Mouse (Mus musculus) cerebellum, adult 11 months (tissue): ENCODE measurements at regions not wholly inside any gene's neighbourhood (a gene's known extent, or its start where the extent isn't known, plus 50 kb on each side); places are given as distances from the start of the nearest gene placed in this dataset.

ENCODE experiments used
- DNase-seq: peaks from one replicate; pipeline ENCODE4 v3.0.0; 2022

DNA sequence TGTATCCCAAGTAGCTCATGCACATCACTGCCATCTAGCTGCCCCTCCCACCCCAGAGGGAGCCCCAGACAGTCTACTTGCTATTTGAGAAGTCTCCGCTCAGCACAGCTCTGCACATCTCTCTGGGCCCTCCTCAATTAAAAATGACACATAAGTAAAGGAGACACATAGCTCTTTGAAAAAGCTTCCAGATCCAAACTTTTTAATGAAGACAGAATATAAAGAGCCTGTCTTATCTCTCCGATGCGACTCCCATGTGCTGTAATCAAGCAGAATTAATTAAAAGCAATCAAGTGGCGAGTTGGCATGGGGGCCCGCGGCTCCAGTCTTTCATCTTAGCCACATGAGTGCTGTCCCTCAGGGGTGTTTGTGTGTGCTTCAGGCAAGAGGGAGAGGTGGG is 144.6 kb upstream of the Gjb5 start:
- no peak for DNase-seq

GRCm38 (mm10) chr4:127501881-127502280 is 143.9 kb upstream of the Gjb5 start:
- DNase-seq, result peak; percentile 14

DNA sequence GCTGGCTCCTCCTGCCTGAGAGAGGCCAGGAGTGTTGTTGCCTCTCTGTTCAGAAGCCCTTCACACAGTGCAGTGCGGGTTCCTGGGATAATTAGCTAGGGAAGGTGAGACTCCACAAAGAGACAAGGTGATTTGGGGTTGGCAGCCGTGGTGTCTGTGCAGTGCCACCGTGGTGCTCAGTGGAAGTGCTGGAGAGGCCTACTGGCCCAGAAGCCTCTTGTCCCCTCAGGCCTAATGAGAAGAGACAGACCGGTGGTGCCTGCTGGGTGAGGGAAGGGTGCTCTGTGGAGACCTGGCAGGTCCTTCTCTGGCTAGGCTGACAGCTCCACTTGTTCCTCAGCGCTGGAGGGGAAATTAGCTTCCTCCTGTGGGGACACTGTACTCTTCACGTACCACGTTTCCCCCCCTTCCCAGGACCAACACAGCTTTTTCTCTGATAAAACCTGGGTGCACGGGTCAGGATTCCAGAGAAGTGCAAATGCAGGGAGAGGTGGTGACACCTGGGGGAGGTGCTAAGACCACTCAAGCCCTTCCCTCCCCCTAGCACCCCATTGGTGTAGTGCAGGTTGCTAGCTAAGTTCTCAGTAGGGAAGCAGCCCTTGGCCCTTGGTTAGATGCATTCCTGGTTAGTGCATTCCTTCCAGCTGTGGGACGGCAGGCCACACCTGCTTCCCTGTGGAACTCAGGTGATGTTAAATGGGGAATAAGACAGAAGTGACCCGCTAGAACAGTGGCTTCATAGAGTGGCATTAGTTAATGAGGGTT is 129.2 kb upstream of the Gjb5 start:
- peak; percentile 38 for DNase-seq

DNA sequence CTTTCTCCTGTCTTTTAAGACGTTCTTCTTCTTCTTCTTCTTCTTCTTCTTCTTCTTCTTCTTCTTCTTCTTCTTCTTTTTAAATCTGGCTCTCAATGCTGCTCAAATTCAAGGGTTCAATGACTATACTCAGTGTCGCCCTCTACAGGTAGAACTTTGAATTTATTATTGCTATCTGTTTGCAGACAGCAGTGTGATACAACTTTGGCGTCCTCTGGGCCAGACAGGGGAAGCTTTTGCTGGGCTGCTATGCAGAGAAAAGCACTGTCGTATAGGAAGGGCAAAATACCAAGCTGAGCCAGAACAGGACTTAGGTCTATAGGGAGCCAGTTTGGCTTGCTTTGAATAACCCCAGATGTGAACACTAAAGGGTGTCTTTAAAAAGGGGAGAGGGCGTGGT is 127.3 kb upstream of the Gjb5 start:
- no peak for DNase-seq

DNA sequence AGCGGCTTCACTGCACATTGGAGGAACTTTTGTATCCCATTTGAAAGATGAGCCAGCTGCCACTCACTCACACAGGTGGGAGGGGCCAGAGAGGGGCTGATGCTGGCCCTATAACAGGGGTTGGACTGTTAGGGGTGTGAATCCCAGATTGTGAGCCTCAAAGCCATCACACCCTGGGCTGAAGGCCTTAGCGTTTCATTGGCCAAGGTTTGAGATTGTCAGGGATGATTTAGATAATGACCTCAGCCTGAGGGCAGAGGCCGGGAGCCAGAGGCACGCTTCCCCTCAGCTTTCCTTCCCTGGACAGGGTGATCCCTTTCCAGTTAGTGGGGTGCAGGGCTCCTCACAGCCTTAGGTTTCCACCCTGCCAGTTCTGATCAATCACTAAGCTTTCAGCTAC is 124.5 kb upstream of the Gjb5 start:
- no peak for DNase-seq

DNA sequence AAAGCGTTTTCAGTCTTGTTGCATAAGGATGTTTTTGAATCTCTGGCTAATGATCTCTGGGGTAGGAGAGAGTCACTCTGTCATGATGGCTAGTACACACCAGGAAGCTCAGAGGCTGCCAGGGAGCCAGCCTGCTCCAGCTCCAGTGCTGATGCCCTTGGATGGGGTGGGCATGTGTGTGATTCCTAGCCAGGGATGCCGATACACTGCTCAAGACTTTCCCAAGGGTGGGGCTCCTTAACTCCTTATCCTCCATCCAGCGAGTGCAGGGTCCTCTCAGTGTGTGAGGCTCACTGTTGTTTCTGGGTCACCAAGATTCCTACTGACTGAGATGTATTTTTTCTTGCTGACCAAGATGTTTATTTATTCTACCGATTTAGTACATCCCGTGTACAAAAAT is 122.4 kb upstream of the Gjb5 start:
- no peak for DNase-seq

GRCm38 (mm10) chr4:127469877-127470276 is 111.9 kb upstream of the Gjb5 start:
- DNase-seq, result no peak

- DNase-seq, result no peak
Measured at GRCm38 (mm10) chr4:127454511-127455119, 96.6 kb upstream of the Gjb5 start.

DNA sequence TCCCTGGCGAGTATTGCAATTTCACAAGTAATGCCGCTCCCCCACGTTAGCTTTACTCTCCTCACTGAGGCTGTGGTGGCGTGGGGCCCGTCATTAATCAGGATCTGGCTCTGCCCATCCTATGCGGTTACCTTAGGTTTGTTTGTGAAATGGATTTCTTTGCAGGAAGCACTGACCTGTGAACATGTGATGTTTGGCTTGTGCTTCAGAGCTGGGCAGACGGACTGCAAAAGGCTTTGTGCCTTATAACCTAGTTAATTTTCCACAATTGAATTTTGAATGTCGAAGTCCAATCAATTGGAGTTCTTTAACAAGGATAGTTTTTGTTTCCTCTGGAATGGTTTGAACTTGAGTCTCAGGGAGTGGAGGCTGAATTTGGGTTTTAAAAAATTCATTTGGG is 94.1 kb upstream of the Gjb5 start:
- no peak for DNase-seq

GRCm38 (mm10) chr4:127445300-127445699 is 87.3 kb upstream of the Gjb5 start:
- no peak for DNase-seq

DNA sequence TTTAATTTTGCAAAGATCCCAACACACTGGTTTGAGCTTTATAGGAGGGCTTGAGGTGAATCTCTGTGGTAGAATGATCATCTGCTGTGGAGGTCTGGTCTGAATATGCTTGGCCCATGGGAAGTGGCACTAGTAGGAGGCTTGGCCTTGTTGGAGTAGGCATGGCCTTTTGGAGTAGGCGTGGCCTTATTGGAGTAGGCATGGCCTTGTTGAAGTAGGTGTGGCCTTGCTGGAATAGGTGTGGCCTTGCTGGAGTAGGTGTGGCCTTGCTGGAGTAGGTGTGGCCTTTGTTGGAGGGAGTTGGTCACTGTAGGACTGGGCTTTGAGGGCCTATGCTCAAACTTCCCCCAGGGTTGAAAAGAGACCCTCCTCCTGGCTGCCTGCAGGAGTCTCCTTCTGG is 86.1 kb upstream of the Gjb5 start:
- no peak for DNase-seq

DNA sequence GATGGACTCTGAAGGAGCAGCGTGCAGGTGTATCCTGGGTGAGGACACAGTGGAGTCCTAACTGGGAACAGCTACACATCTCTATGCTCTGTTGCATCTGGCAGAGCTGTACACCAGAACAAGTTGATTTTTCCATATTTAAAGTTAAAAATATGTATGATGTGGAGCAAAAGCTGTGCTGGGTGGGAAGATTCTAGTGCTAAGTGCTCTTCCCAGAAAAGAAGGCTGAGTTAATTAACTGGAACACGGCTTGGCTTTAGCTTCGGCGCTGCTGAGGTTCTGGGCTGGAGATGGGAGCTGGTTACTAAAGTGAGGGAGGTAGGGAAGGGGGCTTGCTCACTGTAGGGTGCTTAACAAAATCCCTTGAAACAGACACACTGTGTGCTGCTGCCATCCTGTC is 84.0 kb upstream of the Gjb5 start:
- no peak for DNase-seq

GRCm38 (mm10) chr4:127440602-127441001 is 82.6 kb upstream of the Gjb5 start:
- no peak for DNase-seq

DNA sequence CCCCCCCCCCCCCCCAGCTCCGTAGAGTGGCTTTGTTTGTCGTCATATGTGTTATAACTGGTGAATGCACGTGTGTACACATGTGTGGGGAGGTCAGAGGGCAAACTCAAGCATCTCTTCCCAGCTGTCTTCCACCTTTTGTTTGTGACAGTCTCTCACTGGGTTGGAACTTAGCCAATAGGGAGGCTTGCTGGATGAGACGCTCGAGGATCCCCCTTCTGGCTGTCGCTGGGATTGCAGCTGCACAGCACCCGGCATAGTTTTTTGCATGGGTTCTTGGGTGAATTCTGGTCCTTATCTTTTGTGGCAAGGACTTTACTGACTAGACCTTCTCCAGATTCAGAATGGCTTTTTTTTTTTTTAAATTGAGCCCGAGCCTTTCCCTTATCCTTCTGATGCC is 77.1 kb upstream of the Gjb5 start:
- peak; percentile 48 for DNase-seq

- no peak for DNase-seq
Measured at GRCm38 (mm10) chr4:127430237-127430636, 72.3 kb upstream of the Gjb5 start.

- DNase-seq, result no peak
Measured at GRCm38 (mm10) chr4:127429748-127430147, 71.8 kb upstream of the Gjb5 start.

DNA sequence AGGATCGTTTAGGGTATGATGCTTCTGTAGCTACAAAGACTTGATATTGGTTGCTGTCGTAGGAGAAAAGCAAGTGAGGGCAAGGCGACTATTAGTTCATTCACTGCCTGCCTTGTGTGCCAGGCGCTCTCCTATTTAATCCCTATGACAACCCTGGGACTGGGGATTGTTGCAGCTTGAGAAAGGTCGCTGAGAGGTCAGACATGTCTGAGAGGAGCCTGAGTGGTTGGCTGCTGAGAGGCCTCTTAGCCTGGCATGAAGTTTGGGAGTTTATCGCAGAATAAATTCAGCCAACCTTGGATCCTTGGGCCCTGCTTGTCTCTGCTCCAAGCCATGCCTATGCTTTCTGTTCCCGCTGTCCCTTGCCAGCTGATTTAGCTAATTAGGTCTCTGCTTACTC is 65.9 kb upstream of the Gjb5 start:
- DNase-seq, result no peak

DNA sequence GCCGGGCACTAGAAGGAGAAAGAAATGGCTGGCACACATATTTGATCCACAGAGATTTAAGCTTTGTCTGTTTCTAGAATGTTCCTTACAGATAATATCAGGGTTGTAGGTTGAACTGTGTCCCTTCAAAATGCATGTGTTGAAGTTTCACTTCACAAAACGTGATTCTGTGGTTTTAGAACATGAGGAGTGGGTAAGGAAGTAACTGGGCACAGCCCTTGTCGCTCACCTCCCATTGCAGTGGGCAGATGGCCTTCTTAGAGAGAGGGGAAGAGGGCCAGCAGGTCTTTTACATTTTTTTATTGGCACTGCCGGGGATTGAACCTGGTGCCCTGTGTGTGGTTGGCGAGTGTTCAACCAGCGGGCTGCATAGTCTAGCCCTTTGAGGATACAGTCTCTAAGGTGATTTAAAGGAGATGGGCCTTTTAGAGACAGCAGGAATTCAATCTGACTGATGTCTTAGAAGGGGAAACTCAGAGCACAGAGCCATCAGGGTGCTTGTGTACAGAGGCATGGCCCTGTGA is 64.0 kb upstream of the Gjb5 start:
- peak; percentile 17 for DNase-seq

- DNase-seq, result no peak
Measured at GRCm38 (mm10) chr4:127421129-127421528, 63.1 kb upstream of the Gjb5 start.

- DNase-seq, result no peak
Measured at GRCm38 (mm10) chr4:127419786-127420120, 61.8 kb upstream of the Gjb5 start.

DNA sequence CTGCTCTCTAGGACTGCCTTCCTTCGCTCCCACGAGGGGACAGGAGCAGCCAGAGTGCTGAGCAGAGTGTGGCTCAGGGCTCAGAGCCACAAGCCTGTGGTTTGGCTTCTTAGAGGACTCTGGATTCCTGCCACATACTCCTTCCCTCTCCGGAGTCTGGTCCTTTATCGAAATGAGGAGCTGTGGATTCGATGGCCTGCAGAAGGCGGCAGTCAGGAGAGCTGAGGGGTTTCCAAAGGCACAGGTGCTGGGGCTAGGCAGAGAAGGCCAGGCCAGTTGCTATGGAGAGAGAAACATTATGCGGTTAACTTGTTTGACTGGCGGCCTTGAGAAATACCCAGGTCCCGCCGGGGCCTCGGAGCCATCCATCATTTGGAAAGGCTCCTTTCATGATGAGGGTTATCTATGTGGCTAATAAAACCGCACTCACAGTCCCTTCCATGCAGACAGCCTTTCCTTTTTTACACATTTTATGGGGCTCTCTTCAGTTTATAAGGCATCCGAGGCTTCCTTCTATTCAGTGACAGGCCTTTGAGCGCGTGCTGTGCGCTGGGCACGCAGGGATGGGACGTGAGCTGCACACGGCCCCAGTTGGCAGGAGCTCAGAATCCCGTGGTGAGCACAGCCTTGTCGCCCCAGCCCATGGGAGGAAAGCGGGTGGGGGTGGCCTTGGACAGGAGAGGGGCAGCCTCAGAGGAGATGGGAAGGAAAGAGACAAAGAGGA is 61.2 kb upstream of the Gjb5 start:
- peak; percentile 41 for DNase-seq

GRCm38 (mm10) chr4:127416906-127417305 is 58.9 kb upstream of the Gjb5 start:
- DNase-seq, result no peak

DNA sequence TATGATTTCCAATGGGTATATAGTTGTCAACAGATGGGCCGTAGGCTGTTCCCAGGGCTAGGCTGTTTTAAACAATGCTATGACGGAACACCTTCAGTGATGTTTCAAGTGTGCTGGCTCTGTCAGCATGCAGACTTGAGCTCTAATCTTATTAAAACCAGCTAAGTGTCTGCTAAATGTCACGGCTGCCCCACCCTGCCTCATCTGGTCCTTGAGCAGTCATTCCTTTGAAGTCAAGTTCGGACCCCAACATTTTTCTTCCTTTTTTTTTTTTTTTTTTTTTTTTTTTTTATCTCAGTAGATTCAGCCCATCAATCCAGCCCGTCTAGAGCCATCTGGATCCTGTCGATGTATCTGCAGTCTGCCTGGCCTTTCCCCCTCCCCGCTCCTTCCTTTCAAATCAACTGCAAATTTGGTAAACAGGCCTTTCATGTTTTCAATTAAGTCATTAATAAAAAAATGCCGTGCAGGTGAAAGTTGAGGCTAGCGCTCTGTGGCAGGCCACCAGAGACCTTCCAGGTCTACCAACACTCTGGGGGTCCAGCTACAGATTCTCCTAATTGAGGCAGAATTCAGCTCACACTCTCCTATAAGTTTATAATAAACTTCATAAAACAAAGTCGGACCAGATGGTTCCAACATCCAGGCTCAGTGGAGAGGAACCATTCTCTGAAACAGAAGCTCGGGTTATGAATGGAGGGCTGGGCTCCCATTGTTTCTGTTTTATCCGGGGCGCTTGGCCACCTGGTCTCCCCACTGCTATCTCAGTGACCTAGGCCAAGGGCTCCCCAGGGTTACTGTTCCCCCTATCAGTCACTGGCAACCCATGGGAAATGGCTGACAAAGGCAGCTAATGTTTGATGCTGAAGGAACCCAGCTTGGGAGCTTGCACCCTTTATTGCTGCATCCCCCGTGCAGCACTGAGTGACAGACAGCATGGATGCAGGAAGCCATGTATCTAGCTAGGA is 56.3 kb upstream of the Gjb5 start:
- DNase-seq, result no peak
